1 mouse cellular context compared by ENCODE assay signal in the genomic region with DNA sequence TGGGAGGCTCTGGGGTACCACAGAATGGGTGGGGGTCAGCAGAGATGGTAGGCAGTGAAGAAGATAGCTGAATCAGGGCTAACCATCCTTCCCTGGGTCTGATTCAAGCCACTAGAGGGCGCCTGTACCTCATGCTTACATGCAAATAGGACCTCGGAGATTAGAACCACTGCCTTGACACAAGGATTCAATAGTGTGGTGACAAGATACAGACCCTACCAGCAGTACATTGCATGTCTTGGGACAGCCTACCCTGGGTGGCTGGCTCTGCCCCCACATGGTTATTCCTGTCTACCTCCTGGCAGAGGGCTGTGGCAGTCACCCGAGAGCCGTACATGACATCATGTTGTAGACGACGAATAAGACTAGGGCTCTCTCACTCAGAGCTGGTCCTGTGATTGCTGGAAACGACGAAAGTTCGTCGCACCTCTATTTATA.
TF ChIP-seq lines count a peak whose summit lies in the region.

No protein-coding gene starts in this region.

TF ChIP-seq in MEL, 35 proteins besides CTCF, POLR2A, EP300 and RAD21 (continued from another document):
- no peak for TF ChIP-seq CHD1 (IDR thresholded peaks at IDR 0.05; ENCODE audit: low read depth, low read length)
